Mouse (Mus musculus) thymus, adult 2 months (tissue): Measurements from ENCODE around the gene Fam118a.

Source experiments
- CTCF ChIP-seq: fragments of 200-500 bp; IDR thresholded peaks from 2 replicates; pipeline ENCODE4 v1.5.1; 2012; ENCODE audit warnings: mild to moderate bottlenecking, control low read depth, low read length, moderate library complexity, borderline replicate concordance; ENCODE audit not compliant: control insufficient read depth, poor library complexity, insufficient read depth; ENCODE audit errors: extremely low read depth
- POLR2A ChIP-seq: fragments of 200-500 bp; IDR thresholded peaks from 2 replicates; pipeline ENCODE4 v1.6.1; 2012; ENCODE audit warnings: mild to moderate bottlenecking, low read length, control low read depth, moderate library complexity; ENCODE audit not compliant: control insufficient read depth, poor library complexity, insufficient read depth; ENCODE audit errors: extremely low read depth

DNA sequence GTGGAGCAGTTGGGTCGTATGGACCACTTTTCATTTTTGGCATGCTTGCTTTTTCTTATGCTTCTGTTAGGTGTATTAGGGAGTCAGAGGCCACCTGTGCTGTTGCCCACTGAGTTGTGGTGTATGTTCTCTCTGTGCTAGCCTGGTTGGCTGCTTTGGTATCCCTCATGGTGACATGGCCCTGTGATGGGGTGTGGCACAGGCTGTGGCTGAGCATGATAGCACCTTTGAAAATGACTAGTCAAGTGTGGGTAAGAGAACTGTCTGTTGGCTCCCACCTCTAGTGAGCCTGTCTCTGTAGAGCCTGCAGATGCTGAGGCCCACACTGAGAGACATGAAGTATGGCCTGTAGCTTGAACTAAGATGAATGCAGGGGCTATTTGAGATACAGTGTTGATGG, 21.0 kb downstream of the Fam118a start:
- TF ChIP-seq POLR2A (no peak), CTCF (no peak)
